Mouse (Mus musculus): ENCODE results near the gene C87436.

- TF ChIP-seq CTCF (IDR thresholded peaks at IDR 0.05; ENCODE audit: borderline replicate concordance, extremely low read depth, insufficient read depth, insufficient read length) (no peak), POLR2A (IDR thresholded peaks at IDR 0.05; ENCODE audit: borderline replicate concordance, extremely low read depth, insufficient read depth, insufficient read length, poor library complexity, severe bottlenecking) (no peak)
Observed at GRCm38 (mm10) chr6:86456727-86457126, 18.6 kb downstream of the C87436 start.

Measured in brain, embryonic 14.5 days (tissue).